Mouse (Mus musculus) ES-Bruce4 (cell line): ENCODE measurements around the gene Atg10.

Experiments
- CTCF ChIP-seq: IDR thresholded peaks from one replicate; pipeline ENCODE4 v1.8.1; 2011; ENCODE audit warnings: low read depth, low read length
- POLR2A ChIP-seq: IDR thresholded peaks from one replicate; pipeline ENCODE4 v1.8.1; 2011; ENCODE audit warnings: low read length; ENCODE audit not compliant: insufficient read depth

DNA sequence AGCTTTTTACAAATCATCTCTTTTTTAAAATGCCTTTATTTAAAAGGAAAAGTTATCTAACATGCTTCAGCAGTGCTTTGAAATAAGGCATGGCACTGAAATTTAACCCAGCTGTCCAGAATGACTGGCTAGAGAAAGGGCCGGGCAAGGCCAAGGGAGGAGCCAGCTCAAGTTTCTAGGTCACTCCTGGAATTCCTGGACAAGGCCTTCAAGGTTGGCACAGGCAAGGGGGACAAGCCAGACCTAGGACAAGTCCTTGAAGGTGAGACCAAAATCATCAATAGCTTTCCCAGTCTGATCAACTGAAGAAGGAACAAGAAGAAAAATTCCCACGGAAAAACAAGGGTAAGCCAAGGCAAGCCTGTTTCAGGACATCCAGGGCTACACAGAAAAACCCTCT lies 63.9 kb downstream of the Atg10 start:
- TF ChIP-seq CTCF: no peak
- TF ChIP-seq POLR2A: no peak
